Mouse (Mus musculus) thymus, adult 18-20 months (tissue): ENCODE results near the gene Dnmt1.
"Not testable (repeated sequence)": the region's sequence is repeated elsewhere in the genome, so short reads cannot be mapped to it uniquely, and the experiment has no call there.

Experiments used
- DNase-seq, 2 experiments: peaks; one replicate each; pipeline ENCODE4 v3.0.0; 2022; ENCODE audit warnings: mixed read lengths in 2 of 2

The Dnmt1 gene

DNA sequence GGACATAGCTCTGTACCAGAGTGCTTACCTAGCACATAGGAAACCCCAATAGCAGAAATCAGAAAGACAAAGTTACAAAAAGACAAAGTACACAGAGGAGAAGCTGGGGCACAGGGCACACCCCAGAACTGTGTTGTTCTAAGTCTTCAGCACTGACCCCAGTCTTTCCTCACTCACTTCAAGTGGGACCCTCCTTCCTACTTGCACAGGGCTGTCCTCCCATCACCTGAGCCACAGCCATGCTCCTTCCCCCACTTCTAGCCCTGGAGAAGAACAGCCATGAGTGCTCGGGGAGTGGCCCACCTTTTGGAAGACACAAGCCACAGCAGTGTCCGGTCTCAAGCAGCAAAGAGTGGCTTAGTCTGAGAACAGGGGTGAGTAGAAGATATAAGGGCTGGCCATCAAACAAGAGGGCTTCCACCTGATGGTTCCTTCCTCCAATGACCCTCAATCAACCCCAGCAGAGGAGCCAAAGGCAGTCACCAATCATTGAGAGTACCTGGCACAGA is at the start of gene Dnmt1:
Dnmt1 (minus strand) TSS at position 459 of the 509 bp plus-strand sequence.
- DNase-seq = no peak

DNA sequence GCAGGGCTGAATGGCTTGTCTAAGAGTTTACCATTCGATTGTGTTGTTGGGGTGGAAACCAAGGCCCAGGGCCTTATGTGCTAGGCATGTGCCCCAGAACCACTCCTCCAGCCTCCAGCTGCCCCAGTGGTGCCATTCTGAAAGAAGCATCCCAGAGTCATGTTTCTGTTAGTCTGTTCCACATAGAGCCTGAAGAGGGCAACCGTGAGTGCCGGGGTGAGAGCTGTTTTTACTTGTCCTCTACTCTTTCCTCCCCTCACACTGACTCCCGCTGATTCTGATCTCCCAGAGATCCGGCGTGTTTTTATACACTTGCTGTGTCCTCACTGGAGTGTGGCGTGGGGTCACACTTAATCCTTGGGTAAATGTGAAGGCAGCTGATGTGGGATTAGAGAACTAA is 48.3 kb upstream of the Dnmt1 start:
- DNase-seq = no peak

GRCm38 (mm10) chr9:21007313-21007952 is 47.7 kb upstream of the Dnmt1 start:
- no peak for DNase-seq

DNA sequence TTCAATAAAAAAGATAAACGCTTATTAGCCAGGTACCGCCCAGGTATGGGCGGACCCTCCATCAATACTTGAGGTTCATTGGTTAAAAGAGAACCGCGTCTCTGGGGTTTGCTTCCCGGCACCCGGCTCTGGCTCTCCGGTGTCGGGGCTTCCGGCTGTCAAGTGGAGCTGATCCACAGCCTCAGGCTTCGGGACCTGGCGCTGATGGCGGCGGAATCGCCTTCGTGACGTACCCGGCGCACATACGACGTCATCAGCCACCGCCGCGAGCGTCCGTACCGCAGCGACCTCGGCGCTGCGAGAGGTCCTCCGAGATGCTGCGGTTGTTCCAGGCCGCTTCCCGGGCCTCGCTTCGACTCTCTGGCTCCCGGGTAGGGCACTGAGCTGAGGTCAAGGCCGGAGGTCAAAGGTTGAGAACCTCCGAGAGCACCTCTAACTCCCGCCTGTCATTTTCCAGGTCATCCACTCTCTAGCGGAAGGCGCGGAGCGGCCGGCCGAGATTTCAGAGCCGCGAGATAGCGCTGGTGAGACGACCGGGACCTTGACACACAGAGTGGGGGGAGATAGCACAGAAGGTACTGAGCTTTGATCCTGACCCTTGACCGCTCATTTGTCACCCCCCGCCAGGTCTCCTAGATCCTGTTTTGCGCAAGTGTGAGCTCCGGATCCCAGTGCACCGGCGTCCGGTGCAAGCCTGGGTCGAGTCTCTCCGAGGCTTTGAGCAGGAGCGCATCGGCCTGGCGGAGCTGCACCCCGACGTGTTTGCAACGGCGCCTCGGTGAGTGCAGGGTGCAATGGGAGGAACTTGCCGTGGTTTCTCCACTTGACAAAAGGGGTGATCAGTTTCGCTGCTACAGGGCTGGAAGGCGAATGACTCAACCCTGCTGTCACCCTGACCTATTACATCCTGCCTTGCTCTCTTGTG is 43.2 kb upstream of the Dnmt1 start, which contains the start of gene Mrpl4:
Mrpl4 (plus strand) TSS at position 112 of the 925 bp plus-strand sequence.
- DNase-seq = peak; percentile 56 to 61

GRCm38 (mm10) chr9:21002270-21002626 is 42.6 kb upstream of the Dnmt1 start:
- DNase-seq = no peak

DNA sequence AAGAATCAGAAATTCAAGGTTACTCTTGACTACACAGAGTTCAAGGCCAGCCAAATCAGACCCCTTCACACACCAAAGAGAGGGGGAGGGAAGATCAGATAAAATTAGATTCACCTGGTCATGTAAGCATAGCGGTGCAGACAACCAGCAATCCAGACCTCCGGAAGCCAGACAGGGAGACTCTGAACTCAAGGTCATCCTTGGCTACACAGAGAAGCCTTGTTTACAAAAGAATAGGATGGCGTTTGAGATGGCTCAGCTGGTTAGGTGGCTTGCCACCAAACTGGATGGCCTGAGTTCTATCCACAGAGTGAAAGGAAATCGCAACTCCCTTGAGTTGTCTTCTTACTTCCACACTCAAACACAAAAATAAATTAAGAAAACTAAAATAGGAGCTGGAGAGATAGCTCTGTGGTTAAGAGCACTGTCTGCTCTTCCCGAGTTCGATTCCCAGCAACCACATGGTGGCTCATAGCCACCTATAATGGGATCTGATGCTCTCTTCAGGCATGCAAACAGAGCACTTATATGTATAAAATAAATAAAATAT is 42.0 kb upstream of the Dnmt1 start:
- DNase-seq = no peak

- no peak for DNase-seq
Observed at GRCm38 (mm10) chr9:21000811-21001210, 41.1 kb upstream of the Dnmt1 start.

- not testable (repeated sequence) for DNase-seq
Observed at GRCm38 (mm10) chr9:20998337-20998736, 38.6 kb upstream of the Dnmt1 start.

GRCm38 (mm10) chr9:20997065-20997464 is 37.4 kb upstream of the Dnmt1 start:
- DNase-seq = no peak

DNA sequence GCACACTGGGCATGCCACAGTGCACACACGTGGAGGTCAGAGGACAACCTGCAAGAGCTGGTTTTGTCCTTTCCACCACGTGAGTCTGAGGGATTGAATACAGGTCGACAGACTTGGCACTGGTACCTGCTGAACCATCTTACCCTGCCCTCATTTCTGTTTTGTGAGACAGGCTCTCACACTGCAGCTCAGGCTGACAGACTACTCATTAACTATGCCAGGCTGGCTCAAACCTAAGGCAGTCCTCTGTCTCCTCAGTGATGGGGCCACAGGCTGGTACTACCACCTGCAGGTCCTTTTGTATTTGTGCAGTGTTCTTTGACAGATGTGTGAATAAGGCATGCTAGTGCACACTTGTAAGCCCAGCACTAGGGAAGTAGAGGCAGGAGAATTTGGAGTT is 35.4 kb upstream of the Dnmt1 start:
- no peak for DNase-seq

DNA sequence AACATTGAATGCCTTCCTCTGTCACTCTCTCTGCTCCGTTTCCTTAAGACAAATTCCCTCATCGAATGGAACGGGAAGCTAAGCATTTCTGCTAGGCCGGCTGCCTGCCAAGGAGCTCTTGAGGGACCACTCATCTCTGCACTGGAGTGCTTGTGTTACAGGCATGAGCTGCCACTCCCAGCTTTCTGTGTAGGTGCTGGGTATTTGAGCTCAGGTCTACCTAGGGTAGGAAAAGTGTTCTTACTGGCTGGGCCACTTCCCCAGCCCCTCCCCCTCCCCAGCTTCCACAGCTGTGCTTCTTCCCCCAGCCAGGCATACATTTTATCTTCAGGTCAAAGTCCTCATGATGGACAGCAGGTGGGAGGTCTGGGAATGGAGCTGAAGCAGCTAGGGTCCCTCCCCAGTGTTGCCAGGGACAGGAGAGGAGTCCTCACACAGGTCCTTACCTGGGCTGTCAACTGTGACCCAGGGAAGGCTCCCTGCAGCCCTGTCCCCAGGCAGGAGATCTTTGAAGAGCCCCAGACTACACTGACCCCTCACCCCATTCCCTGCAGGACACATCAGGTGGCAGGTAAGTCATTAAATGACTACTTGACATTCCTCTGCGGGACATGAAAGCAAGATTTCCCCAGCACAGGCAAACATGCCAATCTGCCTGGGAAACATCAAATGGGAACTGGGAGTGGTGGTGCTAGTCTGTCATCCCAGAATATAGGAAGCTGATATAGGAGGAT is 33.6 kb upstream of the Dnmt1 start:
- DNase-seq = no peak

- no peak for DNase-seq
Observed at GRCm38 (mm10) chr9:20991587-20991986, 31.9 kb upstream of the Dnmt1 start.

DNA sequence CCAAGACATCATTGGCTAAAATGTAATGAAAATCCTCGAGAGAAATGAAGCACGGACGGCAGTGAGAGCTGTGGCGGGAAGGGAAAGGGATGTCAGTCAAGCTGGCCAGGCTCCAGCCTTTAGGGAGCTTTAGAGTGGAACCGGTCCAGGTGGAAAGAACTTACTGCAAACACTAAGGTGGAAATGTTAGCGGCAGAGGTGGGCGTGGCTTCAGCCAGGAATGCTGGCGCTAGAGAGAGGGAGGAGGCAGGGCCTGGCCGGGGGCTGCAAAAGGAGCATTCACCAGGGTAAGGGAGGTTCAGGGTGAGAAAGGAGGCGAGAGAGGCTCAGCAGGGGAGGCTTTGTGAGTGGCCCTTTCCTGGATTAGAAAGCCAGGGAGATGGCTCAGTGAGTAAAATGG is 31.2 kb upstream of the Dnmt1 start:
- DNase-seq = no peak

DNA sequence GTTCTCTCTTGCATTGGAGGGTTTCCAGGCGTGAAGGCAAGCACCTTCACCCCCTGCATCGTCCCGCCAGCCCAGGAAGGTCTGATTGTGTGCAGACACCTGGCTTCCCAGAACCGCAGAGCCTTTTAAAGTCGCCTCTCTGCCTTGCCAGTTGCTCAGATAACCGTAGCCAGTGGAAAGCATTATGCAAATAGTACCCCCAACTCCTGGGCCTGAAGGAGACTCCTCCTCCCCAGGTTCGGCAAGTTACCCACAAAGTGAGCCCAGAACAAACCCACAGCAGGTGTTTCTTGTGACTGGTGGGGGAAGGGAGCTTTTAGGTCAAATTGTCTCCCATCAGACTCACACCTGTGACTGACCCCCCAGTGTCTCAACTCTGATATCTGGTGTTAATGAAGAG is 28.3 kb upstream of the Dnmt1 start:
- peak in 1 of 2 experiments; percentile 38 for DNase-seq

GRCm38 (mm10) chr9:20986952-20987686 is 27.4 kb upstream of the Dnmt1 start:
- no peak for DNase-seq

- DNase-seq = no peak
Observed at GRCm38 (mm10) chr9:20983169-20983568, 23.5 kb upstream of the Dnmt1 start.

- no peak for DNase-seq
Observed at GRCm38 (mm10) chr9:20982171-20982570, 22.5 kb upstream of the Dnmt1 start.

DNA sequence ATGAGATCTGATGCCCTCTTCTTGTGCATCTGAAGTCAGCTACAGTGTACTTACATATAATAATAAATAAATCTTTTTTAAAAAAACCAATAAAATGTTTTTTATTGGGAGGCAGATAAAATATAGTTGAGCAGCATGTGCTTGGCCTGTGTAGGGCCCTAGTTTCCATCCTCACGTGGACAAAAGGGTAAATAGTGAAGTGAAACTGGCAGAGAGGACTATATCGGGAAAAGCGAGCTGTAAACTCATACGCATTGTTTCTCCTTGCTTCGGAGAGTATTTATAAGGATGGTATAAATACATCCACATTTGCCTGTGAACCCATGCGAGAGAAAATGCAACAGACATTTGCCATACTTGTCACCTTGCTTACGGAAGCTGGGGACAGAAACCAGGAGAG is 20.1 kb upstream of the Dnmt1 start:
- no peak for DNase-seq

DNA sequence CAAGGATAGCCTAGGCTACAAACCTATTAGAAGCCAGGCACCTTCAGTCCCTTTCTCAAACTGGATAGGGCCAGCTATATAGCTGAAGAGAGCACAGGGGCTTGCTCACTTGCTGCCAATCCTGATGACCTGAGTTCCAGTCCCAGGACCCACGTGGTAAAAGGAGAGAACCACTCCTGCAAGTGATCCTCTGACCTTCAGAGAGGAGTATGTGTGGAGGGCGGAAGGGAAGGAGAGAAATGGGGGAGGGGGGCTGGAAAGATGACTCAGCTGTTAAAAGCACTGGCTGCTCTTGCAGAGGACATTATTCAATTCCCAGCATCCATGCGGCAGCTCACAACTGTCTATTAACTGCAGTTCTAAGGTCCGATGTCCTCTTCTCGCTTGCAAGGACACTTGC is 19.5 kb upstream of the Dnmt1 start:
- no peak for DNase-seq

DNA sequence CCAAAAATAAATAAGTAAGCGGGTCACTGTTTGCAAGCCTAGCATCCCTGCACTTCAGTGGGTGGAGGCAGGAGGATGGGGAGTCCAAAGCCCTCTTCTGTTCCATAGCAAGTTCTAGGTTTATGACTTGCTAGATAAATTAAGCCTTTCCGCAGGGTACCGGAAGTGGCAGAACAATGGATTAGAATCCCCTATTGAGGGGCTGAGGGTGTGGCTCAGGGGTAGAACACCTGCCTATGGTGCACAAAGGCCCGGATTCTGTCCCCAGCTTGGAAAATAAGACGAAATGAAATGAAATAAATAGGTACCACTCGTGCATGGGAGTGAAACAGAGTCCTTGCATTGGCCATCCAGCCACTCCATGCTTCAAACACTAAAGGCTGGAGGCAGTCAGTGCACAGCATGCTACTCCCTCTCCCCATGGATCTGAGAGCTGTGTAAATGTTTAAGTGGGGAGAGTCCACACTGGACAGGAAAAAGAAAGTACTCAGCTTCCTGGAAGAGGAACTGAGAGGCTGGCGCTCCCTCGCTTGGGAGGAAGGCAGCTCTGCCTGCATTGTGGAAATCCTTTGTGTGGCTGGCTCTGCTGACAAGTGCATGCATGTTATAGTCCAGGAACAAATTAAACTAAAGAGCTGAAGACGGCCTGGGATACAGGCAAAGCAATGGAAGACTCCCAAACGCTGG is 18.9 kb upstream of the Dnmt1 start:
- DNase-seq = no peak

- DNase-seq = no peak
Observed at GRCm38 (mm10) chr9:20976961-20977689, 17.4 kb upstream of the Dnmt1 start.
